Comparison of ENCODE assay signal across 8 mouse cellular contexts in genomic region chr16:86882529-86882928, GRCm38 (mm10).
DNase-seq lines count a peak whose midpoint lies in the region; ATAC-seq lines count a peak whose summit lies in the region.

No protein-coding gene starts in this region.

- no peaks in the 10 kb centered on the region for H3K4me1 ChIP-seq in limb, embryonic 11.5 days (ENCODE audit: control insufficient read depth, insufficient read depth, low read length)

- DNase-seq in gastrocnemius, adult 18-20 months (ENCODE audit: low spot score), result peak; percentile 63
- DNase-seq in gastrocnemius, adult 8-10 months (ENCODE audit: low spot score in 2 of 2), result no peak
- peak; percentile 13 for DNase-seq in cerebellum, adult 11 months
- DNase-seq in kidney, adult 11 months, result peak; percentile 36
- peak; percentile 80 for DNase-seq in limb, embryonic 11.5 days (ENCODE audit: low spot score)
- DNase-seq in ovary, postnatal 10 days (ENCODE audit: low spot score), result peak; percentile 3
- DNase-seq in thymus, postnatal 10 days (ENCODE audit: low spot score in 2 of 2), result no peak

- no peaks in the 10 kb centered on the region for H3K9me3 ChIP-seq in limb, embryonic 11.5 days (ENCODE audit: control insufficient read depth, low read length)

- H3K4me2 ChIP-seq in limb, embryonic 11.5 days (ENCODE audit: low read depth, severe bottlenecking), result no peak overlapping the region

- H3K4me3 ChIP-seq in limb, embryonic 11.5 days (ENCODE audit: low read depth, low read length), result no peak overlapping the region

- WGBS in limb, embryonic 11.5 days, result 23% methylated on average over 6 of the region's 6 CpGs

- H3K27ac ChIP-seq in limb, embryonic 11.5 days (replicated peaks; ENCODE audit: low read depth, low read length), result no peak overlapping the region

- no peaks in the 10 kb centered on the region for H3K36me3 ChIP-seq in limb, embryonic 11.5 days (ENCODE audit: control insufficient read depth, insufficient read depth, low read length)

- H3K9ac ChIP-seq in limb, embryonic 11.5 days (ENCODE audit: low read length), result no peak overlapping the region

- no peaks in the 10 kb centered on the region for H3K27me3 ChIP-seq in limb, embryonic 11.5 days (ENCODE audit: control insufficient read depth, insufficient read depth, low read length)

- ATAC-seq in frontal cortex, adult (ENCODE audit: low TSS enrichment), result peak; percentile 95
- ATAC-seq in limb, embryonic 11.5 days (ENCODE audit: insufficient number of reproducible peaks, low FRiP score, low TSS enrichment, low read depth), result peak; percentile 75; the same call in 1 of the 2 replicates

Comparison
In these comparisons a context has a peak if more than half of its experiments do, and no peak if none do; other contexts are left out.
1. DNase-seq: peak in gastrocnemius, adult 18-20 months (single experiment), cerebellum, adult 11 months (single experiment), kidney, adult 11 months (single experiment), limb, embryonic 11.5 days (single experiment) and ovary, postnatal 10 days (single experiment); none in gastrocnemius, adult 8-10 months (0 of 2) and thymus, postnatal 10 days (0 of 2).